Mouse (Mus musculus) cerebellum, adult 9-11 months (tissue): ENCODE measurements around the gene Akt1.
A peak's percentile ranks its signal among the peaks of the same experiment; 100 is the strongest.

Experiments
- DNase-seq: peaks from one replicate; pipeline ENCODE4 v3.0.0; 2022

Akt1 gene

GRCm38 (mm10) chr12:112623742-112624141 is 50.9 kb downstream of the Akt1 start:
- peak; percentile 53 for DNase-seq

- no peak for DNase-seq
These were observed 52.8 kb downstream of the Akt1 start for GRCm38 (mm10) chr12:112621900-112622299.

GRCm38 (mm10) chr12:112620354-112621061 is 54.2 kb downstream of the Akt1 start:
- no peak for DNase-seq

GRCm38 (mm10) chr12:112619686-112620353 is 54.9 kb downstream of the Akt1 start, which contains the start of gene Adssl1:
Adssl1 (plus strand) TSS chr12:112620045.
- DNase-seq, result peak; percentile 66

GRCm38 (mm10) chr12:112618981-112619685 is 55.6 kb downstream of the Akt1 start:
- DNase-seq, result no peak

GRCm38 (mm10) chr12:112617898-112618380 is 56.7 kb downstream of the Akt1 start:
- DNase-seq, result peak; percentile 49

- DNase-seq, result no peak
These were observed 57.5 kb downstream of the Akt1 start for GRCm38 (mm10) chr12:112617184-112617583.

GRCm38 (mm10) chr12:112616668-112617067 is 58.0 kb downstream of the Akt1 start:
- DNase-seq, result no peak

- DNase-seq, result no peak
These were observed 65.7 kb downstream of the Akt1 start for GRCm38 (mm10) chr12:112609031-112609430.

- no peak for DNase-seq
These were observed 67.7 kb downstream of the Akt1 start for GRCm38 (mm10) chr12:112606998-112607397.

GRCm38 (mm10) chr12:112605766-112606165 is 68.9 kb downstream of the Akt1 start:
- peak; percentile 72 for DNase-seq

- DNase-seq, result no peak
These were observed 69.7 kb downstream of the Akt1 start for GRCm38 (mm10) chr12:112604709-112605649.

- no peak for DNase-seq
These were observed 70.7 kb downstream of the Akt1 start for GRCm38 (mm10) chr12:112604022-112604421.
